Mouse (Mus musculus) CH12.LX (cell line): Measurements from ENCODE around the gene 1700066M21Rik. TPM values are rescaled to one million over a fixed set of nuclear protein-coding genes. Genes with fewer than 3 reads are reported as not detected.

Source experiments
- DNase-seq: peaks from one replicate; pipeline ENCODE4 v3.0.0-alpha.2; 2013; ENCODE audit errors: extremely low read depth
- H3K27ac ChIP-seq: 2 replicates; pipeline ENCODE4 v1.5.1; 2012; ENCODE audit warnings: low read depth, mild to moderate bottlenecking, control low read depth, moderate library complexity; ENCODE audit not compliant: insufficient read depth
- H3K27me3 ChIP-seq: replicated peaks from 2 replicates; pipeline ENCODE3; 2012; ENCODE audit warnings: inconsistent platforms
- H3K36me3 ChIP-seq, 2 experiments: replicated peaks in 1 of 2; 2 replicates each; pipeline versions ENCODE3 to v1.6.1; 2012; ENCODE audit warnings: inconsistent platforms in 1 of 2, low read length in 1 of 2, mild to moderate bottlenecking in 1 of 2, mixed read lengths in 1 of 2, moderate library complexity in 1 of 2; ENCODE audit not compliant: control insufficient read depth in 1 of 2, insufficient read depth in 1 of 2
- H3K4me1 ChIP-seq, 2 experiments: 2 replicates each; pipeline ENCODE4 v1.6.1; 2012; ENCODE audit warnings: inconsistent platforms in 1 of 2, moderate library complexity in 1 of 2; ENCODE audit not compliant: insufficient read depth in 2 of 2, control insufficient read depth in 1 of 2
- H3K4me2 ChIP-seq: 2 replicates; pipeline ENCODE4 v1.6.1; 2012; ENCODE audit warnings: low read depth, mild to moderate bottlenecking, control low read depth; ENCODE audit not compliant: poor library complexity, insufficient read depth, severe bottlenecking
- H3K4me3 ChIP-seq, 3 experiments: fragments of 150-350 bp in 1 of 3; sonication (generic) in 1 of 3; replicated peaks in 1 of 3; 2 replicates each; pipeline versions ENCODE3 to v1.5.1; 2011 to 2012; ENCODE audit warnings: low read depth in 2 of 3, low read length in 2 of 3, mild to moderate bottlenecking in 2 of 3, moderate library complexity in 2 of 3, control low read depth in 1 of 3, improper control_type of control experiment in 1 of 3, inconsistent platforms in 1 of 3, mixed read lengths in 1 of 3; ENCODE audit not compliant: poor library complexity in 1 of 3
- H3K79me2 ChIP-seq: replicated peaks from 2 replicates; pipeline ENCODE4 v1.6.1; 2012; ENCODE audit warnings: mild to moderate bottlenecking, moderate library complexity; ENCODE audit not compliant: control insufficient read depth, poor library complexity, insufficient read depth, severe bottlenecking; ENCODE audit errors: extremely low read depth
- H3K9ac ChIP-seq: 2 replicates; pipeline ENCODE4 v1.6.1; 2012; ENCODE audit warnings: low read depth, mild to moderate bottlenecking, control low read depth, moderate library complexity; ENCODE audit not compliant: insufficient read depth
- H3K9me3 ChIP-seq: replicated peaks from 2 replicates; pipeline ENCODE3; 2012; ENCODE audit warnings: low read length, inconsistent platforms, mixed read lengths
- CHD2 ChIP-seq: IDR thresholded peaks from 2 replicates; pipeline ENCODE4 v1.6.1; 2011; ENCODE audit warnings: low read length, improper control_type of control experiment
- CTCF ChIP-seq, 2 experiments: IDR thresholded peaks in 1 of 2; conservative IDR thresholded peaks in 1 of 2; 2 replicates each; pipeline ENCODE4 v1.5.1; 2011 to 2012; ENCODE audit warnings: low read depth in 2 of 2, low read length in 2 of 2, improper control_type of control experiment in 1 of 2, inconsistent platforms in 1 of 2, mild to moderate bottlenecking in 1 of 2, moderate library complexity in 1 of 2
- EP300 ChIP-seq: IDR thresholded peaks from 2 replicates; pipeline ENCODE4 v1.6.1; 2011; ENCODE audit warnings: low read length, improper control_type of control experiment
- ETS1 ChIP-seq: conservative IDR thresholded peaks from 2 replicates; pipeline ENCODE4 v1.6.1; 2012; ENCODE audit warnings: low read depth, mild to moderate bottlenecking, inconsistent platforms, low read length, improper control_type of control experiment, moderate library complexity
- HCFC1 ChIP-seq: IDR thresholded peaks from 2 replicates; pipeline ENCODE4 v1.6.1; 2012; ENCODE audit warnings: low read depth, mild to moderate bottlenecking, inconsistent platforms, low read length, improper control_type of control experiment
- MAFK ChIP-seq: IDR thresholded peaks from 2 replicates; pipeline ENCODE4 v1.6.1; 2011; ENCODE audit warnings: low read length, improper control_type of control experiment; ENCODE audit not compliant: insufficient replicate concordance
- MAX ChIP-seq: IDR thresholded peaks from 2 replicates; pipeline ENCODE4 v1.6.1; 2011; ENCODE audit warnings: low read length, improper control_type of control experiment
- MYC ChIP-seq: IDR thresholded peaks from 2 replicates; pipeline ENCODE4 v1.6.1; 2011; ENCODE audit warnings: low read depth, mild to moderate bottlenecking, improper control_type of control experiment, low read length
- POLR2A ChIP-seq: IDR thresholded peaks from 2 replicates; pipeline ENCODE4 v1.6.1; 2011; ENCODE audit warnings: low read depth, mild to moderate bottlenecking, improper control_type of control experiment, low read length
- RAD21 ChIP-seq: IDR thresholded peaks from 2 replicates; pipeline ENCODE4 v1.6.1; 2011; ENCODE audit warnings: low read depth, mild to moderate bottlenecking, low read length, improper control_type of control experiment, moderate library complexity
- RCOR1 ChIP-seq: conservative IDR thresholded peaks from 2 replicates; pipeline ENCODE4 v1.6.1; 2012; ENCODE audit warnings: low read depth, mild to moderate bottlenecking, inconsistent platforms, low read length, improper control_type of control experiment
- SIN3A ChIP-seq: IDR thresholded peaks from 2 replicates; pipeline ENCODE4 v1.6.1; 2012; ENCODE audit warnings: low read length, improper control_type of control experiment, inconsistent platforms
- SMC3 ChIP-seq: IDR thresholded peaks from 2 replicates; pipeline ENCODE4 v1.6.1; 2011; ENCODE audit warnings: low read depth, low read length, improper control_type of control experiment
- TBP ChIP-seq: conservative IDR thresholded peaks from 2 replicates; pipeline ENCODE4 v1.6.1; 2011; ENCODE audit warnings: low read depth, low read length, improper control_type of control experiment
- UBTF ChIP-seq: IDR thresholded peaks from 2 replicates; pipeline ENCODE4 v1.6.1; 2012; ENCODE audit warnings: low read depth, mild to moderate bottlenecking, inconsistent platforms, low read length, improper control_type of control experiment, moderate library complexity
- ZC3H11A ChIP-seq: IDR thresholded peaks from 2 replicates; pipeline ENCODE4 v1.6.1; 2012; ENCODE audit warnings: low read depth, mild to moderate bottlenecking, inconsistent platforms, low read length, improper control_type of control experiment
- ZKSCAN1 ChIP-seq: IDR thresholded peaks from 2 replicates; pipeline ENCODE4 v1.6.1; 2012; ENCODE audit warnings: low read depth, inconsistent platforms, low read length, improper control_type of control experiment, borderline replicate concordance
- dilution Hi-C: fragments of 300-500 bp; cut with MboI; formaldehyde crosslinking; loops from 2 replicates; pipeline ENCODE4 v1.14.3; 2020; ENCODE audit warnings: low sequenced_read_pairs; ENCODE audit not compliant: extremely low pct_unique_long_range_greater_than_20kb, extremely low pct_ligation_motif_present
- in situ Hi-C: fragments of 300-500 bp; cut with MboI; formaldehyde crosslinking; loops from 3 replicates; pipeline ENCODE4 v1.14.3; 2019; ENCODE audit warnings: low sequenced_read_pairs, low pct_ligation_motif_present, low pct_unique_long_range_greater_than_20kb, mixed read lengths
- polyA plus RNA-seq: library from polyadenylated mRNA; unstranded; fragments of >175 nt; gene quantifications from 2 replicates; pipeline ENCODE4 v1.2.1, GENCODE M21; 2012; ENCODE audit warnings: low read depth; ENCODE audit not compliant: insufficient read length
- total RNA-seq, 2 experiments: library from RNA; depleted of rRNA; stranded (reverse); fragments of 300-350 nt in 1 of 2; fragments of >200 nt in 1 of 2; gene quantifications; 2 replicates each; pipeline ENCODE4 v1.2.3; 2012 to 2014

1700066M21Rik gene
- total and polyA plus RNA-seq, 3 experiments: 7.0 to 17.4 (median 8.0) TPM

DNA sequence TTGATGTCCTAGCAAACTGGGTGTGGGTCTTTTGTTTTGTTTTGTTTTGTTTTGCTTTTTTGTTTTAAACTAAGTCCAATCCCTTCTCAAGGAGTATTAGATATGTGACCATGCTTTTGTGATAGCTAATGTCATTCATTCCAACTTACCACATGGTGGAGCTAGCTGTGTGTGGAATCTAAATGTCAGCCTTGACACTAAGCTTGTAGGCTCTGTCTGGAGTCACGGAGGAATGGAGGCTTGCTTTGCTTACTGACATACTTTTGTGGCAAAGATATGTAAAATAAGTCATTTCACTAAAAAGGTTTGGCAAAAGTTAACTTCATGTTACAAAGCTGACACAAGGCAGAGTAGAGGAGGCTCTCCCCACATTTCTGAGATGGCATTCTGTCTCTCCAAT lies 46.3 kb downstream of the 1700066M21Rik start (continued):
- TF ChIP-seq UBTF (no peak), ETS1 (no peak), CTCF (conservative IDR thresholded peaks at IDR 0.05 in 1 of 2, IDR thresholded peaks at IDR 0.05 in 1 of 2; ENCODE audit: low read depth in 2 of 2, low read length in 2 of 2) (peak in 1 of 2 experiments; percentile 79; a peak in 2 of 4 replicates), TBP (no peak), ZKSCAN1 (no peak)

- H3K4me2 ChIP-seq: peak overlapping the region; percentile 55
- peak; percentile 65 for DNase-seq
- peak; percentile 76 to 93 for TF ChIP-seq CTCF (conservative IDR thresholded peaks at IDR 0.05 in 1 of 2, IDR thresholded peaks at IDR 0.05 in 1 of 2; ENCODE audit: low read depth in 2 of 2, low read length in 2 of 2)
- peak; percentile 87 for TF ChIP-seq ZC3H11A
- TF ChIP-seq SMC3: peak; percentile 95
- no peak for TF ChIP-seq SIN3A
- peak; percentile 98 for TF ChIP-seq RAD21
- TF ChIP-seq MAFK: no peak
- H3K27me3 ChIP-seq: no peaks in the 10 kb centered on the region
- peaks cover 0 to 8% of the 10 kb centered on the region in 2 experiments; a peak in 1 of 4 replicates for H3K4me1 ChIP-seq
- H3K9ac ChIP-seq: no peak overlapping the region
- H3K36me3 ChIP-seq: no peaks in the 10 kb centered on the region
- in situ Hi-C loops: loop anchor here (10.0 kb wide), 1 partner anchor 516 kb away; no protein-coding TSS in a partner anchor
- H3K27ac ChIP-seq: no peak overlapping the region
- H3K4me3 ChIP-seq: no peak overlapping the region
- no peaks in the 10 kb centered on the region for H3K9me3 ChIP-seq
- no peaks in the 10 kb centered on the region for H3K79me2 ChIP-seq
- dilution Hi-C loops: no loop called here
Measured at GRCm38 (mm10) chr1:57428368-57429308, 51.2 kb downstream of the 1700066M21Rik start.

- Histone ChIP-seq H3K9ac (no peak overlapping the region), H3K9me3 (no peaks in the 10 kb centered on the region), H3K27ac (no peak overlapping the region), H3K27me3 (no peaks in the 10 kb centered on the region), H3K4me2 (no peak overlapping the region), H3K4me3 (no peak overlapping the region), H3K4me1 (peaks cover 0 to 8% of the 10 kb centered on the region in 2 experiments; a peak in 1 of 4 replicates)
- in situ Hi-C loops: loop anchor here (10.0 kb wide), 1 partner anchor 515 kb away; no protein-coding TSS in a partner anchor
- TF ChIP-seq MAX: no peak
- no peak for TF ChIP-seq MAFK
- no peak for TF ChIP-seq HCFC1
- no peak for TF ChIP-seq ETS1
- no peak for TF ChIP-seq CHD2
- no peak for TF ChIP-seq POLR2A
- no peak for TF ChIP-seq RCOR1
- TF ChIP-seq ZKSCAN1: no peak
- no peak for TF ChIP-seq EP300
- no peak for TF ChIP-seq MYC
- TF ChIP-seq, all 38 proteins: peak for 0
- H3K36me3 ChIP-seq: no peaks in the 10 kb centered on the region
- H3K79me2 ChIP-seq: no peaks in the 10 kb centered on the region
- dilution Hi-C loops: no loop called here
- no peak for DNase-seq
Measured at GRCm38 (mm10) chr1:57429786-57430483, 52.5 kb downstream of the 1700066M21Rik start.
